Mouse (Mus musculus): ENCODE data around the gene Ppp1r1c. TPM values are rescaled to one million over a fixed set of nuclear protein-coding genes. Genes with fewer than 3 reads are reported as not detected.
"Not testable (repeated sequence)": the region's sequence is repeated elsewhere in the genome, so short reads cannot be mapped to it uniquely, and the experiment has no call there.

Ppp1r1c gene
- total RNA-seq, 1 experiment from 2014 or later: not detected

GRCm38 (mm10) chr2:79744164-79744563 lies 36.6 kb downstream of the Ppp1r1c start:
- DNase-seq: no peak

DNA sequence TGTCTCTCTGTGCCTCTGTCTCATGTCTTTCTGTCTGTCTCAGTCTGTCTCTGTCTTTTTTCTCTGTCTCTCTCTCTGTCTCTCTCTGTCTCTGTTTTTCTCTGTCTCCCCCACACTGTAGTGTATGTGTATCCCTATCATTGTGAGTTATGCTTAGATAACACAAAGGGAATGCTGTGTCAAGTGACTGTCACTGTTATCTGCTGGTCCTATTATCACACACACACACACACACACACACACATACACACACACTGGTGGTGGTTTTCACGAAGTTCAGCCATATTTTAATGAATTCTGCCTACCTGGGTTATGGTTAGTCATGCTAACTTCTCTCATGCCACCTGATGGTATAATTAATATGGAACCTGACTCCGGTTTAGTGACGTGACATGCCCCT lies 44.1 kb downstream of the Ppp1r1c start:
- no peak for DNase-seq

GRCm38 (mm10) chr2:79760018-79760417 lies 52.4 kb downstream of the Ppp1r1c start:
- no peak for DNase-seq

DNA sequence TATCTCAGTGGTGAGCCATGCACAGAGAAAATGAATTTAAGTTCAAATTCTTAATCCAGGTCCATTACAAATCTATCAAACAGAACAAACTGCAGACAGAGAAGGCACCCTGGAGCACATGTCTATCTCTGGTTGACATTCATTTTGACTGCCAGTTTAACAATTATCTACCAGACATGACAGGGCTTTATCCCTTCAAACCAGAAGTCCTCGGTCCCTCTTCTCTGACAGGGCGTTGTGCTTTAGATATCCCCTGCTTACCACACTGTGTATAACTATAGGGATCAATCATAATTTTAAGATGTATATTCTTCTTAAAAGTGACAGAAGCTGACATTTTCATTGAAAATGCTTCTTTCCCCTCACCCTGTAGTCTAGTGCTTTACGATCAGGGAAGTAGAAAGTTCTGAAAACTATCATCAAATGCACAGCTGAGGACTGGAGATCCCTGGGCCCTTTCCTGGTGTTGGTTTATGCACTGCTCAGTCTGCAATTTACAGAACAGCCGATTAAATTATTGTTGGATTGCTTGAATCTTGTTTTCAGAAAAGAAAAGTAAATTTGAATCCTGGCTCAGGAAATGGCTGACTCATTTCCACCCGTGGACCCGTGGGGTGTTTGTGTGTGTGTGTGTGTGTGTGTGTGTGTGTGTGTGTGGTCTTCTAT lies 55.3 kb downstream of the Ppp1r1c start:
- DNase-seq: no peak

GRCm38 (mm10) chr2:79765032-79765431 lies 57.5 kb downstream of the Ppp1r1c start:
- no peak for DNase-seq

DNA sequence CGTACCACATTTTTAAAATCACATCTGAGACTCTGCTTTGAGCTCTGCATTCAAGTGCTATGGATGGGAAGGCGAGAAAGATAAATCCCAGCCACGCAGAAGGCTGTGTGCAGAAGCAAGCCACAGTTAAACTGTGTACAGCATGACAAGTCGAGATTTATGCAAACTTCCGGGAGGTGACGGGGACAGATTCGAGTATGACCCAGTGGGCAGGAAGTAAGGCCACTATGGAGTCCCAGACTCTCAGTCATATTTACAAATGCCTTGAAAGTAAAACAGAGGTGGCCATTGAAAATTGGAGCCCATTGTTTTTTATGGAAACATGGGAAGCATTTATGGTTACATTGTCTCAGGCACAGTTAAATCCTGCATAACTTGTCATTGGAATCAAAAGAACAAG lies 58.1 kb downstream of the Ppp1r1c start:
- DNase-seq: no peak

DNA sequence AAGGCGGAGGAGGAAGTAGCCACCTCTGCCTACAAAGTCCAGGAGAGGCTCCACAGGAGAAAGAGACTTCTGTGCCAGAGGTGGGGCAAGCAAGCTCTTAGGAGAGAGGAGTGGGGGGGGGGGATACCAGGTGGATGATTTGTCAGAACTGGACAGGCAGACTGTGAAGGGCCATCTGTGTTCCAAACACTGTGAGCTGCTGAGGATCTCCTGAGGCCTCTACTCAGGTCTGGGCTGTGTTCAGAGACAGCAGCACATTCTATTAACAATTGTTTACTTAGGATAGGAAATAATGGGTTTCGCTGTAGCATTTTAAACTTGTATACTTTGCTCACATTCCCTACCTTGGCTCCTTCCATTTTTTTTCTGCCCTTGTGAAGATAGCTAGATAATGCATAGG lies 61.0 kb downstream of the Ppp1r1c start:
- DNase-seq: no peak

GRCm38 (mm10) chr2:79770307-79770706 lies 62.7 kb downstream of the Ppp1r1c start:
- no peak for DNase-seq

DNA sequence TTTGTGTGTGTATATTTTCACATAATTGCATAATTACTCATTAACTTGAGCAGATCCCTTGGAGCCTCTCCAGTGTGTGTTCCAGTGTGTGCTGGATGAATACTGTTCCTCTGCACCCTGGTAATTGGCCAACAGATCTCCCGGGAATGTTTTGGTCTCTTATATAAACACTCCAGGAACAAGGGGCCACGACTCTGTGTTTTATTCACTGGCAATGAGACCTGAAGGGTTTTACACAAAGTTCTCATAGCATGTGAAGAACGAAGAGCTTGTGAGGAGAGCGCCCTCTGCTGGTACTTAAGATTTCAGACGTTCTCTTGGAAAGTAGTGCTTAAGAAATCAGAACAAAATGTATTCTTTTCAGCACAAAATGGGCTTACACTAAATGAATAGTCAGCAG lies 66.8 kb downstream of the Ppp1r1c start:
- DNase-seq: peak; percentile 58

DNA sequence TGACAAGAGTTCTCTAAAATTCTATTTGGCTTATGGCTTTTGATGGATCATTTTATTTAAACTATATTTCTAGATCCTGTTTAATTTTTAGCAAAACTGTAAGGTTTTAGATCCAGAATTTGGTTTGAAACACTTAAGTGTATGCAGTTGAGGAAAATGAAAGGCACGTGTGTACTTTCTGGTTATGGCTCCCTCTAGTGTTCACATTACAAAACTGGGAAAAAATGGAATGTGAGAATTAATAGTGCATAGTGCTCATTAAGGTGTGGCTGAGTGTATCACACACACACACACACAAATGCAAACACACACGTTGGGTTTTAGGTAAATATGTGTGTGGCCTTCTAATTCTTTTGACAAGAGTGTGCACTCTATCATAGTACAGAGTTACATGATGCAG lies 70.2 kb downstream of the Ppp1r1c start:
- DNase-seq: no peak

DNA sequence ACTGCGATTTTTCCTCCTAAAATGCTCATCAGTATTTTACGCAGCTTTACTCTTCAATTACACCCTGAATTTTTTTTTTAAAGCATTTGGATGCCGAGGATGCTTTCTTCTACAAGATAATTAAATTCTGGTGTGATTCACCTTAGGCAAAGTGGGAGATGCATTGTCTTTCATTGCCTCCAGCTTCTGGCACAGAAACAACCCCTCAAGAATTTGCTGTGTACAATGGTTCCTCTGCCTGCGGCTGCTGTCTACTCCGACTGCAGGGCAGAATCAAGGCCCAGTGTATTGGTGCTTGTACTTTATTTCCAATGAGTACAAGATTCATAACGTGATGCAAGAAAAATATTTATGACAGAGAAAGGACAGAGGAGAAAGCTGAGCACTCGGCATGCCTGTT lies 73.2 kb downstream of the Ppp1r1c start:
- no peak for DNase-seq

- DNase-seq: no peak
These were observed 78.1 kb downstream of the Ppp1r1c start for GRCm38 (mm10) chr2:79785541-79786134.

DNA sequence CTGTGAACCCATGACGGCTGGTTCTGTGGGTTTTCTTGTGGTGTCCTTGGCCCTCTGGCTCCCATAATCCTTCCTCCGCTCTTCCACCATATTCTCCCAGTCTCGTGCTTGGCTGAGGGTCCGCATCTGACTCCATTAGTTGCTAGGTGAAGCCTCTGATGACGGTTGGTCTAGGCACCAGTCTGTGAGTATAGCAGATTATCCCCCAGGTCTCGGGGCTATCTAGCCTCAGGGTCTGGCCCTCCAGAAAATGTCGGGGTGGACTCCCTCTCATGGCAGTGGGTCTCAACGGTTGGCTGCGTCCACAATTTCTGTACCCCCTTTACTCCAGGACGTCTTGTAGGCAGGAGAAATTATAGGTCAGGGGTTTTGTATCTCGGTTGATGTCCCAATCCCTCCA lies 78.9 kb downstream of the Ppp1r1c start:
- DNase-seq: no peak

- DNase-seq: no peak
These were observed 85.6 kb downstream of the Ppp1r1c start for GRCm38 (mm10) chr2:79793186-79793585.

- DNase-seq: no peak
These were observed 89.9 kb downstream of the Ppp1r1c start for GRCm38 (mm10) chr2:79797444-79797843.

DNA sequence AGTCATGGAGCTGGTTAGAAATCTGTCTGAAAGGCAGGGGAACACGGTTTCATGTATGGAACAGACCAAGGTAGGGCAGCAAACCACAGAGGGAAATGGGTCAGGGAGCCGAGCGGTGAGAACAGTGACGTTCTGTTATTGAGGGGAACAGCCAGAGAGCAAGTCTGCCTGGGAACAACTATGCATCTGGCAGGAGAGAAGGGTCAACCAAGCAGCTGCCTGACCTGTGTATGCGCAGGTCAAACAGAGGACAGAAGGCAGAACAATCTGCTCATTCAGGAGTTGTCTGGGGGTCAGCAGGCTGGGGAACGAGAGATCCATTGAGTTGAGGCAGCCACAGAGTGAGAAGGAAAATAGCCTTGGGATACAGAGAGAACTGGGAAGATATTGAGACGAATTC lies 91.0 kb downstream of the Ppp1r1c start:
- no peak for DNase-seq

GRCm38 (mm10) chr2:79815708-79816484 lies 108.3 kb downstream of the Ppp1r1c start:
- no peak for DNase-seq

DNA sequence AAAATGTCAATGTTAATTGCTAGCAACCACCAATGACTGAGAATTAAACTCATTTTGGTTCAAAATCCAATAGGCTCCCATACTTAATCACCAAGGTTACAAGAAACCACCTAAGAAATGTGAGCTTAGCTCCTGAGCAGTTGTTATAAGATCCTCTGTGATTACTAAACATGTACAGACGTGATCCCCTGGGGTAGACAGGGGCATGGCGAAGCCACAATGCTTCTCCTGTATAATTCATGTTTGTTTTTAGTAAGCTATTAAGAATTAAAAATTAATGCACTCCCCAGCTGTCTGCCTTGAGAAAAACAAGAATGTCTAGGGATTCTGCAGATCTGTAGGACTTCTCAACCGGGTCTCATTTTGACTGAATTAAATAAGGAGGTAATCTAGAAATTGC lies 112.0 kb downstream of the Ppp1r1c start:
- no peak for DNase-seq

DNA sequence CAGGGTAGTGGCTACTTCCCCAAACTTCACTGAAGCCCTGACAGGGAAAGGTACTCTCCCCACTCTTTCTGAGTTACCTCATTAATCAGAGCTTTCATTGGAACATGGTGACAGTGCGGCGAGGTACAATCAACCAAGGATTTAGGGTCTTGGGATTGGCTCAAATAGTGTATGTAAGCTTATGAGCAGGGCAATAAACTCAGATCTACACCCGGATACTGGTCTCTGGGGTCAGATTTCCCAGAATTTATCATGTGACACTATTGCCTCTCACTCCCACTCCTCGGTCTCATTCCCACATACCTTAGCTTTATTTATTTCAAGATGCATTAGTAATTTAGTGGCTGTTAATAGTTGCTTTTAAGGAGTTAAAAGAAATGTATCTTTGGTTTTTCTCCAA lies 118.3 kb downstream of the Ppp1r1c start:
- no peak for DNase-seq

DNA sequence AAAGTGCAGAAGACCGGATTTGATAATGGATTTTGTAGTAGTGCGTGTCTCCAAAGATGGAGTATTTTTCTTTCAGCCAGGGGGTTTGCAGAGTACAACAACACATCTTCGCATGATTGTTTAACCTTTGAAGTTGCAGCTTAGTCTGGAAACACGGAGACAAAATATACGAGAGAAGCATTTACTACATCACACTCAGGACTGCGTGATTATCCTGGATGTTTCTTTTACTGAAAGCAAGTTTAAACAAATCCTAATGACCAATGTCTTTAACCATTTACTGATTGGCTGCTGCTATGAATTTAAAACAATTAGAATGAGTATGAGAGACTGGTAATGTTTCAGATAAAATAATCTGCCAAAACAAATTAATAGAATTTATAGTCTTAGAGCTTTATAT lies 131.5 kb downstream of the Ppp1r1c start:
- DNase-seq: no peak

- DNase-seq: no peak
These were observed 131.9 kb downstream of the Ppp1r1c start for GRCm38 (mm10) chr2:79839513-79839912.

- DNase-seq: not testable (repeated sequence)
These were observed 139.8 kb downstream of the Ppp1r1c start for GRCm38 (mm10) chr2:79847396-79847795.

DNA sequence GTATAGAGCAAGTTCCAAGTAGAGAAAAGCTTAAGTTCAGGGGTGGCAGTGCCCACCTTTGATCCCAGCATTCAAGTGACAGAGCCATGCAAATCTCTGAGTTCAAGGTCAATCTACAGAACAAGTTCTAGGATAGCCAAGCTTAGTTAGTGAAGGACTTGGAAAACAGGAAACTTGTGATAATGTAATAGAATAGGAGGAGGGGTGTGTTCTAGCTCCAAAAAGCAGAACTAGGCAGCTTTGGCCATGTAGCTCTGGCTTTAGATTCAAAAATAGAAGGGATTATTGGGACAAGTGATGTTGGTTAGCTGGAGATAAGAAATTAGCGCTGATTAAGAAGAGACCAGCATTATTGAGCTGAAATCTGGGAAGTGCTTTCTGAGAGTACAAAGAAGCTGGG lies 149.3 kb downstream of the Ppp1r1c start:
- DNase-seq: no peak

Measured in adrenal gland, postnatal 25 days (tissue).